Mouse (Mus musculus) kidney, adult 11 months (tissue): ENCODE results near the gene Pnkd.

Experiments
- DNase-seq: peaks from one replicate; pipeline ENCODE4 v3.0.0; 2022

Pnkd gene

GRCm38 (mm10) chr1:74390924-74391748 is 106.4 kb downstream of the Pnkd start, which contains the start of gene Ctdsp1:
Ctdsp1 (plus strand) TSS chr1:74391509.
- DNase-seq = peak; percentile 98

- DNase-seq = peak; percentile 84
Measured at GRCm38 (mm10) chr1:74391844-74392441, 107.2 kb downstream of the Pnkd start.

- peak; percentile 82 for DNase-seq
Measured at GRCm38 (mm10) chr1:74392446-74392994, 107.8 kb downstream of the Pnkd start.

GRCm38 (mm10) chr1:74393010-74393409 is 108.3 kb downstream of the Pnkd start:
- peak; percentile 52 for DNase-seq

- DNase-seq = no peak
Measured at GRCm38 (mm10) chr1:74393697-74394096, 109.0 kb downstream of the Pnkd start.

GRCm38 (mm10) chr1:74394311-74394710 is 109.6 kb downstream of the Pnkd start:
- DNase-seq = peak; percentile 28

- no peak for DNase-seq
Measured at GRCm38 (mm10) chr1:74394858-74395257, 110.1 kb downstream of the Pnkd start.

GRCm38 (mm10) chr1:74395290-74395689 is 110.6 kb downstream of the Pnkd start:
- peak; percentile 32 for DNase-seq

- DNase-seq = peak; percentile 64
Measured at GRCm38 (mm10) chr1:74396456-74397222, 111.9 kb downstream of the Pnkd start.

GRCm38 (mm10) chr1:74397268-74397918 is 112.7 kb downstream of the Pnkd start:
- peak; percentile 99 for DNase-seq

- DNase-seq = peak; percentile 80
Measured at GRCm38 (mm10) chr1:74397919-74398451, 113.3 kb downstream of the Pnkd start.

- DNase-seq = no peak
Measured at GRCm38 (mm10) chr1:74400531-74400930, 115.8 kb downstream of the Pnkd start.

GRCm38 (mm10) chr1:74401015-74401702 is 116.4 kb downstream of the Pnkd start:
- DNase-seq = no peak
